Mouse (Mus musculus): ENCODE measurements around the gene Gm11096.

Gene Gm11096

GRCm38 (mm10) chr17:81441463-81441862, at the start of gene Gm11096:
Gm11096 (plus strand) TSS chr17:81441763.
- DNase-seq (ENCODE audit: low read depth), result no peak

- no peak for DNase-seq (ENCODE audit: low read depth)
Measured at GRCm38 (mm10) chr17:81393040-81393439, 48.5 kb upstream of the Gm11096 start.

GRCm38 (mm10) chr17:81394124-81394523, 47.4 kb upstream of the Gm11096 start:
- no peak for DNase-seq (ENCODE audit: low read depth)

- no peak for DNase-seq (ENCODE audit: low read depth)
Measured at GRCm38 (mm10) chr17:81397434-81397833, 44.1 kb upstream of the Gm11096 start.

- DNase-seq (ENCODE audit: low read depth), result no peak
Measured at GRCm38 (mm10) chr17:81400377-81400776, 41.2 kb upstream of the Gm11096 start.

DNA sequence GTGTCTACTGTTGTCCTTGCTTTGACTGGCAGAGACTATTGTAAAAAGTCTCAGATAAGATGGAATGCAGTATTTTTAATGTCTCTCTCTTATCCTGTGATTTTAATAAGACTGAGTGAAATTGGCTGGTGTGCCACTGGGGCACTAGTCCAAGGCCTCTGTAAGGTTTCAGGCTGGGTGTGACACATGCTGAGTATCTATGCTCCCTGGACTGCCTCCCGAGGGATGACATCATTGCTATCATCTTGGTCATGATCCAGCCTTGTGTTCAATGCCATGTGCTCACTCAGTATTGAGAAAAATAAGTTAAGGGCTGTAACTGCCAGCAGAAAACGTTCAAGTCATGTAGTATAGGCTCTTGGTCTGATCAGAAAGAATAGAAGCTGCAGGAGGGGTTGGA, 38.9 kb upstream of the Gm11096 start:
- no peak for DNase-seq (ENCODE audit: low read depth)

GRCm38 (mm10) chr17:81403121-81403520, 38.4 kb upstream of the Gm11096 start:
- no peak for DNase-seq (ENCODE audit: low read depth)

- DNase-seq (ENCODE audit: low read depth), result no peak
Measured at GRCm38 (mm10) chr17:81404225-81404624, 37.3 kb upstream of the Gm11096 start.

DNA sequence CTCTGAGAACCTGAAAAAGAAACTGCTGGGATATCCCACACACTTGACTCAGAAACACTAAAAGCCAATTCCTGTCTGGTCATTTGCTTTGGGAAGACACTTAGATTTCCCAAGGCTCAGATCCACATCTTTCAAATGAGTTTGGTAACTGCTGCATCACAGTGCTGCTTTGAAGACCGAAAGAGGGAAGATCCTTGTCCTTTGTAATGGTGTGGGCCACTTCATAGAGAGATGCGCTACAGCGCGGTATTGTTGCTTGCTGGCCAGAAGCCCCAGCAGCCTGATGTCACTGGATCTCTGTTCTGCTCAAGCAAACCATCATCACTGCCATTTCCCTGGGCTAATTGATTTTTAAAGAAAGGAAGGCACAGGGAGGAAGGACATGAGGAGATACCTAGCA, 28.8 kb upstream of the Gm11096 start:
- DNase-seq (ENCODE audit: low read depth), result no peak

DNA sequence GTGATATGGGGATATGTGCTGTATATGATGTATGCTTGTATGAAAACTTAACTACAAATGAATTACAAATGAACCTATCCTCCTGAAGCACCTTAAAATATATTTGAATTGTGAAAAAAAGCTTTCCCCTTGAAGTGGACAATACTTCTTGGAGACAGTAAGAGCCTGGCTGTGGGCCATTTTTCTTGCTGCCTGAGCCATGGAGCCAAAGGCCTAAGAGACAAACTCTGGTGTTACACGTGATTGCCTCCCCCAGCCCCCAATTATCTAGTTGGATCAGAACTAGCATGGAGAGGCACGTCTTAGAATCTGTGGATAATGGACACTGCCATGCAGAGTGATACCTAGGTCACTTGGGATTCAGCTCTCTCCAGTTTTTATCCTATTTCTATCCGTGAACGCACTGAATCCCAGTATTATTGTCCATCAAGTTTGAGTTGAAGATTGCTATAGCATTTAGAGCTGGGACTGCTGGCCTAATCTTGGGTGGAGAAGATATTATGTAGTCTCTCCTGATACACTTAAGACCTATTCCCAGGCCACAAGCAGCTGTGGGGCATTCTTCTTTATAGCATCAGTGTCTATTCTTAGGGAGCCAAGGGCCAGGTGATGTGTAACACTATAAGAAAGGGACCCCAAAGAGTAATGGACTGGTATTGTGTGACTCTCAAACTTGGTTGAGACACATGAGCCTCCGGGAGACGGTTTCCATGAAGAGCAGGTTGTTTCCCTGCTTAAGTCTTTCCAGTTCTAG, 25.0 kb upstream of the Gm11096 start:
- no peak for DNase-seq (ENCODE audit: low read depth)

- DNase-seq (ENCODE audit: low read depth), result no peak
Measured at GRCm38 (mm10) chr17:81419802-81420459, 21.6 kb upstream of the Gm11096 start.

- no peak for DNase-seq (ENCODE audit: low read depth)
Measured at GRCm38 (mm10) chr17:81424256-81424912, 17.2 kb upstream of the Gm11096 start.

DNA sequence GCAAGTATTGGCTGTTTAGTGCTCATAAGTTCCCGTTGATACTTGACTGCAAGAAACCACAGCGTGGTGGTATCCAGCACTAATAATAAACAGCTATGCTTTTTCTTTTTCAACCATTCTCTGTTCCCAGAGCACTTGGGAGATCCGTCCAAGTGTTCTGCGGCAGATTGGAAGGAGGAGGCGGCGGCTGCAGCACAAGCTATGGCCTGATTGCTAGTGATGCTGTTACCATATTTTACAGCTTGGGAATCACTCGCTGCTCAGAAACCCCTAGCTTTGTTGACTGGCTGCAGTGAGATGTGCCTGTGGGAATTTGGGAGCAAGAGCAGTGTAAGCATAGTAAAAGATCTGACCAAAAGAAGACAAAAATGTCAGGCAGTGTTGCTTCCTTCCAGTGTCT, 14.3 kb upstream of the Gm11096 start:
- DNase-seq (ENCODE audit: low read depth), result no peak

DNA sequence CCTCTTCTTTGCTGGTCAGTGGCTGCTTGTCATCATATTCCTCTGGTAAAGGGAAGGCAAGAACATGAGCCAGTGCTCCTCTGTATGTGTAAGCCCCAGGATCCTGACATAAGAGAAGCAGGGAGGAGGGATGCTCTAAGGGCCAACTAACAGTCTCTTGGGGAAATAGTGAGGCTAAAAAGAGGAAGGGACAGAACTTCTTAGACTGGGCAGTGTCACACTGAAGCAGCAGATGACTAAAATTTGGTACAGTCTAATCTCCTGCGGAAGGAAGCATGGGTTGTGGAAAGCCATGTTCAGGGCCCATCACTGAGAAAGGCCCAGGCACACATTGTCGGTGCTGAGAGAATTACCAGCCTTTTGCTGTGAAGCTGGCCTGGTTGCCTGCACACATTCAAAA, 8.8 kb upstream of the Gm11096 start:
- no peak for DNase-seq (ENCODE audit: low read depth)

- no peak for DNase-seq (ENCODE audit: low read depth)
Measured at GRCm38 (mm10) chr17:81433148-81433547, 8.4 kb upstream of the Gm11096 start.

DNA sequence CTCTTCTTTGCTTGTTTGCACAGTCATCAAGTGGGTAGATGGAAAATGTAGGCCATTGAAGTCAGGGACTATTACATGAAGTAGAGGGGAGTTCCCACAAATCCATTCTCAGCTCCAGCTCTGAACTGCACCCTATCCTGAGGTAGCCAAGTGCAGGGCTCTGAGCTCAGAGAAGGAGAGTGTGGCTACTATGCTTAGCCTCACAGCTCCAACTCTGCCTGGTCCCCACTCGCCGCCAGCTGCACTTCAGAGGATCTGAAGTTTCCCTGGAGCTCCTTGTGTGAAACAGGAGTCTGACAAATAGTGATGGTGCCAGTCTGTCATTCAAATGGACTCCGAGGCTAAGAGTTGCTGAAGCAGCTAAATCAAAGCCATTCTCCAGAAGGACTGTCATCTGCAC, 13.7 kb downstream of the Gm11096 start:
- DNase-seq (ENCODE audit: low read depth), result no peak

- DNase-seq (ENCODE audit: low read depth), result no peak
Measured at GRCm38 (mm10) chr17:81455977-81456376, 14.4 kb downstream of the Gm11096 start.

GRCm38 (mm10) chr17:81459379-81459778, 17.8 kb downstream of the Gm11096 start:
- DNase-seq (ENCODE audit: low read depth), result no peak

GRCm38 (mm10) chr17:81468941-81469340, 27.4 kb downstream of the Gm11096 start:
- DNase-seq (ENCODE audit: low read depth), result no peak

- DNase-seq (ENCODE audit: low read depth), result no peak
Measured at GRCm38 (mm10) chr17:81473363-81473762, 31.8 kb downstream of the Gm11096 start.

- no peak for DNase-seq (ENCODE audit: low read depth)
Measured at GRCm38 (mm10) chr17:81477420-81477819, 35.9 kb downstream of the Gm11096 start.

GRCm38 (mm10) chr17:81479807-81480206, 38.2 kb downstream of the Gm11096 start:
- no peak for DNase-seq (ENCODE audit: low read depth)

Measured in c-Kit-positive CD71-positive TER-119-negative erythroid progenitor cells, embryonic 14.5 days (primary cell).